Mouse (Mus musculus): ENCODE results near the gene Chit1.

DNA sequence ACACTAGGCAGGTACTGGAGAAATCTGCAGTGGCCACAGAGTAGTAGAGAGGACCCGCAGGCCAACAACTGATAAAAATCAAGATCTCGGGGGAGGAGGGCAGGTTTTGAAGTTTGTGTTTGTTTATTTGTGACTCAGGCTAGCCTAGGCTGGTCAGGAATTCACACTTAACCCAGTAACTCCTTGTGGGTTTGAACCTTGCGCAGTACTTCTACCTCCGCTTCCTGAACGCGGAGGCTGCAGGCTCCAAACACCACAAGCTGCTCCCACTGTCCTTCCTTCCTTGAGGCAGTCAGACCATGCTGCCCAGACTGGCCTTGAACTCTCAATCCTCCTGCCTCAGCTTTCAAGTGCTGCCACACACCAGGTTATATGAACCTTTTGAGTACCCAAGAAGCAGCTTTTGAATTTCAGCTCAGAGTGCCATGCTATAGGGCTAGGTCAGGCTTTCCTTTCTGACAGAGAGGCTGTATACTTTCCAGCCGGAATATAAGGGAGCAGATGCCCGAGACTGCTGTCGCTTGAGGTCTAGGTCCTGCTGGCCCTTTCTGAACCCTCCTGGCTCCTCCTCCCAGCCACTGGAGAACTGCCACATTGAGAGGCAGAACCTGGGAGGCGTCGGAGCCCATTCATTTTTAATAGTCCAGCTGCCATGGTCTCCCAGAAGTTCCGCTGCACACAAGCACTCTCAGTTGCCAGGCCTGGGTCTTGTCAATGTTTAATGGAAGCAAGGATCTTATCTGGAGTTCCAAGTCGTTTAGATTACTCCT is 12.9 kb upstream of the Chit1 start:
- TF ChIP-seq GATA1 (IDR thresholded peaks at IDR 0.05; ENCODE audit: borderline replicate concordance, low read length) (no peak), CTCF (IDR thresholded peaks at IDR 0.05; ENCODE audit: low read depth, low read length) (no peak), TAL1 (conservative IDR thresholded peaks at IDR 0.05; ENCODE audit: low read depth, low read length) (no peak)

All from G1E (cell line).